Mouse (Mus musculus): ENCODE data around the gene Krt75. TPM values are rescaled to one million over a fixed set of nuclear protein-coding genes. Genes with fewer than 3 reads are reported as not detected.

Gene Krt75
- total RNA-seq (2023), result not detected

DNA sequence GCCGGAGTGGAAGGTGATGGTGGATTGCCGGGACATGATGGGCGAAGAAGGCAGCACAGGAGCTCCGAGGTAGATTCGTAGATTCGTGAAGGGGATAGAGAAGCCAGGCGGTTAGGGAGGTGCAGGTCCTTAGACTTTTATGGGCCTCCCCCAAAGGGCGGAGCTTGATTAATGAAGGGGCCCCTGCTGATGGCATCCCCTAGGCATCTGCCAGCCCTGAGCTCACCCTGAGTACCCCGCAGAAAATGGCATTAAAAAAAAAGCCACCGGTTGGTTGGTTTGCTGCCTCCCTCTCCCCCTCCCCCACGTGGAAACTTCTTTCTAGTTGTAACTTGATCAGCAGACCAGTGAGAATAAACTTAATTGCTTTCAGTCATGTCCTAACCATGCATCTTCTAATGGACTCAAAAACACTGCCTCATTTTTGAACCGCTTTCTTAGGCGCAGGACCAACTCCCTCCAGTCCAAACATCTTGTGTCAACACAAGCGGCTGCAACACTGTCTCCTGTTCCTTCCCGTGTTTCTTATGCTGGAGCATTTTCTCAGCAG is at the start of gene Krt75:
Krt75 (minus strand) TSS at position 109 of the 550 bp plus-strand sequence.

GRCm38 (mm10) chr15:101562850-101563249 is 10.9 kb downstream of the Krt75 start, which contains the start of gene Krt90:
Gene Krt90 (minus strand): TSS chr15:101562950.

GRCm38 (mm10) chr15:101550567-101550966 is 23.1 kb downstream of the Krt75 start, which contains the start of gene Krt82:
Gene Krt82 (minus strand): TSS chr15:101550667.

DNA sequence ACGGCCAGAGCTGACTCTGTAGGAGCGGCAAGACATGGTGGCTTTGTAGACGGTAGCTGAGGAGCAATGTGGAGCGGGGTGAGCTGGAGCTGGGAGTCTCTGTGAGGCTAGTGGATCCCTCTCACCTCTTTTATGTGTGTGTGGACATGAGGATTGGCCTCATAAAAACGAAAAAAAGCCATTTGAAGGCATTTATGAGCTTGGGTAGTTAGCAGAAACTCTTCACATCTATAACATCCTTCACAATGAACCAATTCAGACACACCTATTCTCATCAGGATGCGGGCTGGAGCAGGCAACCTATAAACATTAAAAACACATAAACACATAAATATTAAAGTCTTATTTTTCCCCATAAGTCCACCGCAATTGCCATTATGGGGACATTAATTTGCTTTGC is 41.0 kb downstream of the Krt75 start, which contains the start of gene Krt84:
Krt84 (minus strand) TSS at position 101 of the 400 bp plus-strand sequence.

GRCm38 (mm10) chr15:101517161-101517560 is 56.5 kb downstream of the Krt75 start, which contains the start of gene Gm49425:
Gene Gm49425 (minus strand): TSS chr15:101517261.

Other genes starting within 250 kb of the Krt75 start
- gene Krt80, start 203.7 kb downstream of the Krt75 start, total RNA-seq (2023), result 0.30 TPM
- 1.1 TPM for gene Krt7, start 162.9 kb downstream of the Krt75 start, total RNA-seq (2023)
- gene Krt87, start 135.1 kb downstream of the Krt75 start, total RNA-seq (2023), result not detected
- not detected for gene Krt88, start 126.2 kb downstream of the Krt75 start, total RNA-seq (2023)
- gene Krt81, start 110.2 kb downstream of the Krt75 start, total RNA-seq (2023), result not detected
- not detected for gene Krt86, start 100.4 kb downstream of the Krt75 start, total RNA-seq (2023)
- gene Krt83, start 82.4 kb downstream of the Krt75 start, total RNA-seq (2023), result not detected
- not detected for gene Gm49425, start 56.6 kb downstream of the Krt75 start, total RNA-seq (2023)
- gene Krt84, start 41.1 kb downstream of the Krt75 start, total RNA-seq (2023), result not detected
- not detected for gene Krt82, start 23.2 kb downstream of the Krt75 start, total RNA-seq (2023)
- gene Krt90, start 11.0 kb downstream of the Krt75 start, total RNA-seq (2023), result not detected
- not detected for gene Gm5414, start 54.3 kb upstream of the Krt75 start, total RNA-seq (2023)
- gene Gm5478, start 73.5 kb upstream of the Krt75 start, total RNA-seq (2023), result not detected
- not detected for gene Krt6b, start 106.4 kb upstream of the Krt75 start, total RNA-seq (2023)
- gene Krt6a, start 120.4 kb upstream of the Krt75 start, total RNA-seq (2023), result not detected
- 0.50 TPM for gene Krt5, start 139.0 kb upstream of the Krt75 start, total RNA-seq (2023)
- gene Krt71, start 169.2 kb upstream of the Krt75 start, total RNA-seq (2023), result not detected
- gene Krt72, start 212.6 kb upstream of the Krt75 start, total RNA-seq (2023), result not detected
- gene Krt73, start 228.4 kb upstream of the Krt75 start, total RNA-seq (2023), result not detected
- gene Krt2, start 244.3 kb upstream of the Krt75 start, total RNA-seq (2023), result not detected